Mouse (Mus musculus) heart, adult 11 months (tissue): ENCODE measurements at regions not wholly inside any gene's neighbourhood (a gene's known extent, or its start where the extent isn't known, plus 50 kb on each side); places are given as distances from the start of the nearest gene placed in this dataset.
"Not testable (repeated sequence)": the region's sequence is repeated elsewhere in the genome, so short reads cannot be mapped to it uniquely, and the experiment has no call there.

ENCODE experiments used
- DNase-seq: peaks from one replicate; pipeline ENCODE4 v3.0.0; 2022

DNA sequence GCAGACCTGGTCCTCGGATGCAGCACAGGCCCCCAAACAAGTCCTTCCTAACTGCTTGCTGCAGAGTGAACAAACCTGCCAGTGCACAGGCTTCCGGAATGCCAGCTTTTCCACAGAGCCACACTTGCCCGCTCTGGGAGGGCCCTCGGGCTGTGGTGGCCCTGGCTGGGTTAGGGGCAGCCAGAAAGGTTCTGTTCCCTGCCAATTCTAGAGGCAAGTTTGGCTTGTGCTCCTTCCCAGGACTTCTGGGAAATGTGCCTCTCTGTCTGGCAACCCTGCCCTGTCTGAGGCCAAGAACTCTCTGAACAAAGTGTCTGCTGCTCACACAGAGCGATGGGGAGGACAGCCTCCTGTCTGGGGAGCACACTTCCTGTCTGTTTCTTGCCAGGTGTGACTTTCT lies 66.4 kb downstream of the Xrcc2 start:
- peak; percentile 92 for DNase-seq

DNA sequence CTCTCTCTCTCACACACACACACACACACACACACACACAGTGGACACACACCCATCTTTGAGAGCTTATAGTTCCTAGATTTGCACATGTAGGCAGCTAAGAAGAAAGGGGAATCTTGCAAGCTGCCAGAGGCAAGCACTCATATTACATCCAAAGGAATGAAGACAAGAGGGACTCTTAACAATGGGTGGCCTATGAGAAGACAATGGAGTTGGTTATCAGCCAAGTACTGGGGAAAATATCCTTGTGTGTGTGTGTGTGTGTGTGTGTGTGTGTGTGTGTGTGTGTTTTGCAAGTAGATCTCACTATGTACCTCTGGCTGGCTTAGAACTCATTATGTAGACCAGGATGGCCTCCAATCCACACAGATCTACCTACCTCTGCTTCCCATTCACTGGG lies 67.5 kb downstream of the Xrcc2 start:
- no peak for DNase-seq

DNA sequence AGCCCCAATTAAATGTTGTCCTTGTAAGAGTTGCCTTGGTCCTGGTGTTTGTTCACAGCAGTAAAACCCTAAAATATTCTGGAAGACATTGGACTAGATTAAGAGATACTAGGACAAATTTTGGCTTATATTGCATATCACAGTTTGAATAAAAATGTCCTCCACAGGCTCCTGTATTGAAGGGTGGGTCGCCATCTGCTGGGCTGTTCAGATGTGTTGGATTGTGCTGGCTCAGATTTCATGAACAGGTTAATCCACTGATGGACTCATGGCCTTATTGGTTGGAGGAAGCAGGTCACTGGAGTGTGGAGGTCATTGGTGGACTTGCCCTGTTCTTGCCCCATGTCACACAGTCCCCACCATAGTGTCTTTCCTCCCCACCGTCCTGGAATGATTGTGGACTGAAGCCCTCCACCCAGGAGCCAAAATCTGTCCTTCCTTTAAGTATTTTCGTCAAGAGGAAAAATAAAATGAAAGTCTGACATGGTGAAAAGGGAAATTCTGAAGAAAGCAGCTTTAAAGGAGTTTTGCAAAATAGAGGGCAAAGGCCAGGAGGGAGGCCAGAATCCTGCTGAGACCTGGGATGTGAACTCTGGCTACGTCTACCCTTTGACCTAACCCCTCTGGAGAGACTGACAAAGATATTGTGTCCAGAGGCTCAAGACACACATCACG lies 72.6 kb downstream of the Xrcc2 start:
- DNase-seq = no peak

DNA sequence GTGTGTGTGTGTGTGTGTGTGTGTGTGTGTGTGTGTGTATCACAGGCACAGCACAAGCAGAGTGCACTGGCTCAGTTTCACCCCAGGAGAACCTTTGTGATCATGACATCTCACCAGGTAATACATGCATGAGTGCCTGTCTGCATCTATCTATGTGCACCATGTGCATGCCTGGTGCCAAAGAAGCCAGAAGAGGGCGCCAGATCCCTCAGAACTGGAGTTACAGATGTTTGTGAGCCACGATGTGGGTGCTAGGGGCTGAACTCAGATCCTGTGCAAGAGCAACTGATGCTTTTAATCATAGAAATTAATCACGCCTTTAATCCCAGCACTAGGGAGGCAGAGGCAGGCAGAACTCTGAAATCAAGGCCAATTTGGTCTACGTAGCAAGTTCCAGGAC lies 75.9 kb downstream of the Xrcc2 start:
- DNase-seq = no peak

DNA sequence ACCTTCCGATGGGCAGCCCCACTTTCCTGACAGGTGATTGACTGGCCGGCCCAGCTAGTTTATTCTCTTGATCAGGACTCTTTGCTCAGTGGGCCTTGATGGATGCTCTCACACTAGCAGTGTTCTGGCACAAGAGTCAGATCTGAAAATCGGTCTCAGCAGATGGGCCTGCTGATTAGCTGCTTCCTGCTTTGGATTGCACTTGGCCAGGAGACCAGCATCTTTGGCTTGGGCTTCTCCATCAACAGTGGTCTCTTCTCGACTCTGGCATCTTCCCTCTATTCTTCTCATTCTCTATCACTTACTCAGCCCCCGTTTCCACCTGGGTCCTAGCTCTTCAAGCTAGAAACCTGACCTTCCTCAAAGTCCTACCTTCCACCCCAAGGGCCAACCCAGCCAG lies 77.1 kb downstream of the Xrcc2 start:
- DNase-seq = no peak

DNA sequence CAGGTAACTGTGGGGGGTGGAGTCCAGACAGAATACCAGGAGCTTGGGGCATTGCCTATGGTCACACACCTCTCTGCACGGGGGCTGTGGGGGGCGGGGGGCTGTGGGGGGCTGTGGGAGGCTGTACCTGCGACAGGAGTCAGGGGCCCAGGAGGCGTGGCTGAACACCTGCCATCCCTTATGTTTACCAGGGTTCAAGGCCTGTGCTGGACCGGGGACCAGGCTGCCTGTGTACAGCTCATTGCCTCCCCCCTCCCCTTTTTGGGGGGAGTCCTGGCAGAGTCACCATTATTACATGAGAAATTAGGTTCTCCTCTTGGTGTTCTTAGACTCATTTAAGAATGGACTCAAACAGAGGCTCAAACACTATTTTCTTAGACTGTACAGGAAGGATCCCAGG lies 78.5 kb downstream of the Xrcc2 start:
- no peak for DNase-seq

DNA sequence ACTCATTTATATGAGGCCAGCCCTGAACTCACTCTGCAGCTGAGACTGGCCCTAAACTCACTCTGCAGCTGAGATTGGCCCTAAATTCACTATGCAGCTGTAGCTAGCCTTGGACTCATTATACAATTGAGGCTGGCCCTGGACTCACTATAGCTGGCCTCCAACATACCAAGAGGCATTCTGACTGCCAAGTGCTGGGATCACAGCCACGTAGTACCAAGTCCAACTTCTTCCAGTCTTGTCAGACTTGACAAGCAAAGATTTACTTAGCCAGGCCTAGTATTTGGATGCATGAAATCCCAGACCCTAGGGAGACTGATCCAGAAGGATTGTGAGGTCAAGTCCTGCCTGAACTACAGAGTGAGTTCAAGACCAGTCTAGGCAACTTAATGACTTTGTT lies 81.6 kb downstream of the Xrcc2 start:
- no peak for DNase-seq

DNA sequence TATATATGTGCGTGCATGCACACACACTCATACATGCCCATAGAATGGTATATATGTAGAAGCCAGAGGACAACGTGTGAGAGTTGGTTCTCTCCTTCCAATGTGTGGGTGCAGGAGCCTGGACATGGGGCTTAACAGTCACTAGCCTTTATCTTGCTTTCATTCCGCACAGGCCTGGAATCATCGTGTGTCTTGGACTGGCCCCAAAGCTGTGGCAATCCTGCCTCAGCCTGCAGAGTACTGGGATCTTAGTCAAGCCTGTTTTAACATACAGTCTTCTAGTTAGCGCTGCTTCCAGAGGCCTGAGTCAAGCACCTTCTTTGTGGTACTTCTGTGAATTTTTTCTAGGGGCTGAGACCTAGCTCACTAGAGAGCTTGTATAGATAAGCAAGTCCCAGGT lies 85.8 kb downstream of the Xrcc2 start:
- no peak for DNase-seq

DNA sequence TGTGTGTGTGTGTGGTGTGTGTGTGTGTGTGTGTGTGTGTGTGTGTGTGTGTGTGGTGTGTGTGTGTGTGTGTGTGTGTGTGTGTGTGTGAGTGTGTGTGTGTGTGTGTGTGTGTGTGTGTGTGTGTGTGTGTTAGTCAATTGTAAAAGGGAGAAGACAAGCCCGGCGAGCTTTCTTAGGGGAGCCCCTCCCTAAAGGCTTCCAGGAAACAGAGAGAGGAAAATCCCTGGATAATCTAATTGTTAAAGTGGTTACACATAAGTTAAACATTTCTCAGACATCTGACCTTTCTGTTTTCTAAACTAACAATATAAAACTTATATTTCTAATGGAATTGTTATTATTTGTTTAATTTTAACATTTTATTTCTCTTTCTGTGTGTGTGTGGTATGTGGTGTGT lies 86.3 kb downstream of the Xrcc2 start:
- not testable (repeated sequence) for DNase-seq

DNA sequence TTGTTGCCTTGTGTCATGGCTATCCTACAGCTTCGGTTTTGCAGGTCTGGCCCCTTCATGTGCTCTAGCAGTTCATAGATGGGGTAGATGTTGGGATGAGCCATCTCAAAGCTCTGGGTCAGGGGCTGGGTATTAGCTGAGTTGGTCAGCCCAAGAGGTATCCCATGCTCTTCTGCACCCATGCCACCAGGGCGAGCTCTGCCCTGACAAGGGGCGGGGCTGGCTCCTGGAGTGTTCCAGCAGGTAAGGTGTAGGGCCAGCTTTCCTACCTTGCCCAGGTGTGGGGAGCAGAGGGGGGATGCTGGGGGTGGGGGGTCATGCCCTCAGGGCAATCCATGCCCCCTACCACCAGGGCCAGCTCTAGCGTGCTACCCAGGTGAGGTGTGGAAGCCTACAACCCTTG lies 91.0 kb downstream of the Xrcc2 start:
- DNase-seq = no peak

DNA sequence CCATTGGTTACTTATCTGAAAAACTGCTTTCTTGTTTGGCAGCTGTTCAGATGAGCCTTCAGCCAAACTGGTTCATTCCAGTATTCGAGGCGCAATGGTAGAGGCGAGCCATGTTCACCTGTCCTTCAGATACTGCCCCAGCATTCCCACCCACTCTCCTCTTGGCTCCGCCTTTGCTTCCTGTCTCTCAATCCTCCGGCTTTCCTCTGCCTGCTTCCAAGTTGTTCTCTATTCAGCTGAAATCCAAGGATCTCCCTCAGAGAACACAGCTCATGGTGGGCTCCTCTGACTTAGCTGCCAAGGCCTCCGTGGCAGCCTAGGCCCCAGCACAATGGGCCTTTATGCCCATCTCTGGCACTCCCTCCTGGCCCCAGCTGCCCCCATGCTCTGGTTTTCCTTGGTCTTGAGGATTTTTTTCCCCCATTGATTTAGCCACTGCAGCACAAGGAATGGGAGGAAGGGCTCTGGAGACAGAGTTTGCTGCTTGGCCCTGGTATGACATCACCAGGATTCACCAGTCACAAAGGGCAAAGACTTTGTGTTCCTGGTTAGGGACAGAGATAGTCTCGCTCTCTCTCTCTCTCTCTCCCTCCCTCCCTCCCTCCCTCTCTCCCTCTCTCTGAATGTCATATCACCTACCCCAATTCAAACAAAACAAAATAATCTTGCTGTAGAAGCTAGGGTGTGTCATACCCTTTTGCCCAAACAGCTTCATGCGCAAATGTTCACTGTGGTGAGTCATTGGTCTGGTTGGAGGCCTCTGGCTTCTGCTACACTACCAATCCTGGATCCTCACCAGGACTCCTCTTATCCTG lies 91.6 kb downstream of the Xrcc2 start:
- no peak for DNase-seq

DNA sequence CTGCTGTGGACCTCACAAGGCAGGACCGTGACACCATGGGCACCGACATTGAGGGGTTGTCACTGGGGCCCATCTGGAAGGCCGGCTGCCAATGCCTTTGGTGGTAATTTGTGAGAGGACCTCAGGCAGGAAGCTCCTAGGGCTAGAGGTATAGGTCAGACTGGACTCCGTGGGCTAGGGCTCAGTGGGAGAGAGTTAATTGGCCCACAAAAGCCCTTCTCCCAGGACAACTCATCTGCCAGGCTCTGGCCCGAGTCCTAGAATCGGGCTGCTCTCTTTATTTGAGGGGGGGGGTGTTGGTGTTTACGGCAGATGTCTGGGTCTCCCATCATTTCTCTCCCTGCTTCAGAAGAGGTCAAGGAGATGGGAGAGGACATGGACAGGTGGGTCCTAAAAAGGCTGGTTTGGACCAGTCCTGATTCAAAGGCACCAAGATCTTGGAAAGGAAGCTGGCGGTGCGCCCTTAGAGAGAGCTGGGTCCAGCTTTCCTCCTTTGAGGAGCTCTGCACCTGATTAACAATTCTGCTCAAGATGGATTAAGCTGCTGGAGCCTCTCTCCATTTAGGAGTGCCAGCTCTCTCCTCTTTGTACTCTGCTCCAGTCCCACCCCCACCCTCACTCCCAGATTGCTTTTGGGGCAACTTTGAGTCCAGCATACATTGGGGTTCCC lies 93.5 kb downstream of the Xrcc2 start:
- DNase-seq = no peak

DNA sequence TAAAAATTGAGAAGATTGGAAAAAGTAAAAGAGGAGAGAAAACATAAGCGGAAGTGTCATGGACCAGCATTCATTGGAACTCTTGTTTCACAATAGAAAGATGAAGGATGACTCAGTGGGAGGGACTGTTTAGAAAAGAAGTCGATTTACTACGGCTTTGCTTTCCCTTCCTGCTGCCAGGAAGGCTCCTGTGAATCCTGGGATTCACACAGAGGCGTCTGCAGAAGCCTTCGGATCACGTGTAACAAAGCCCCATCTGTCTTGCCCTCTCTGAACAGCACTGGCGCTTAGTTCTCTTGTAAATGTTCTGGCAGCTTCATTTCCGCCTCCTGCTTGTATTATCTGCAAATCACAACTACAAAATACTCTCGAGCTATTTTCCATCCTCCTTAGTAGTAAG lies 94.0 kb downstream of the Cct8l1 start:
- DNase-seq = no peak

DNA sequence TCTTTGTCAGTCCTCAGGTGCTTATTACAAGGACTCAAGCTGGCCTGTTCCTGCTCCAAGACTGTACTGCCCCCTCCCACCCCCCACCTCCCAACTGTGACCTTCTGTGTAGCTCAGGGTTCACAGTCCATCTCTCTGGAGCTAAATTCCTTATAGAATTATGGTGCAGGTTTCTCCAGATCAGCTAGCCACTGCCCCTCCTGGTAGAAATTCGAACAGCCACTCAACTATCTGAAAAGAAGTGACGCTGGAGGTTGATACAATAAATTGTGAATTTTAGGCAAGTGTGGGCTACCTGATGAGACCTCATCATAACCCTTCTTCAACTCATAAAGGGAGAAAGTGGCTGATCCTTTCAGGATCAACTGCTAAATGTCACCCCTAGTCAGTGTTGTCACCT lies 86.3 kb downstream of the Cct8l1 start:
- DNase-seq = no peak

DNA sequence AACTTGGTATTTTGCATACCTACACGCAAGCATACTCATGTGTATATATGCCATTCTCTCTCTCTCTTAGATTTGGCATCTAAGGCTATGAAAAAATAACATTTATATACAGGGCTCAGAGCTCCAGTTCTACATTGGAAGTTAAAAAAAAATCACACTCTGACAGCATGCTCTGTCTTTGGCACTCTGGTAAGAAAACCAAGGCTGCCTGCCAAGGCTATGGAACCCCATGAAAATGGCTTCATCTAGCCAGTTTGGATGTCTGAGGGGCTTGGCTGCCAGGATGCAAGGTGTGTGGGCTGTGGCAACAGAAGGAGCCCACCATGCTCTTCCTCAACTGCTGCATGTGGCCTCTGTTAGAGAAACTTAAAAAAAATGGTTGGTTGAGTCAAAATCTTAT lies 83.5 kb downstream of the Cct8l1 start:
- DNase-seq = no peak

DNA sequence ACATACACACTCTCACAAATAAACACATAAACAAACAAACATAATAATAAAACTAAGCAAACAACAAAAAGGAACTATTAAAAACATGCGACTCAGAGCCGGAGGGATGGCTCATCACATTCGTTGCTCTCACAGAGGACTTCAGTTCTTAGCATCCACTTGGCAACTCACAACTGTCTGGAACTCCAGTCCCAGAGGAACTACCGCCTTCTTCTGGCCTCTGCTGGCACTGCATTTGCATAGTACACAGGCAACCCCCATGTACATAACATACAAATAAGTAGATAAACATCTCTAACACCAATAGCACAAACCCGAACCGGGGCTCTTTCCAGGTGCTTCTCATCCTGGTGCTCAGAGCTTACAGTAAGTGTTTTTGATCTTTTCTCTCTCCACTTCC lies 81.9 kb downstream of the Cct8l1 start:
- no peak for DNase-seq

DNA sequence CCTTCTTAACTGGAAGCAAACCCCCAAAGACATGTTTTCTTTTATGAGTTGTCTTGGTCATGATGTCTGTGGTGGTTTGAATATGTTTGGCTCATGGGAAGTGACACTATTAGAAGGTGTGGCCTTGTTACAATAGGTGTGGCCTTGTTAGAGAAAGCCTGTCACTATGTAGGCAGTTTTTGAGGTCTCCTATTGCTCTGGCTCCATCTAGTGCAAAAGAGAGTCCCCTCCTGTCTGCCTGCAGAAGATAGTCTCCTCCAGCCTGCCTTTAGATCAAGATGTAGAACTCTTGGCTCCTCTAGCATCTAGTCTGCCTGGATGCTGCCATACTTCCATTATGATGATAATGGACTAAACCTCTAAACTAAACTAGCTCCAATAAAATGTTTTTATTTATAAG lies 75.8 kb downstream of the Cct8l1 start:
- no peak for DNase-seq
